14 mouse cellular contexts compared by ENCODE assay signal in genomic region chr14:73398367-73398996, GRCm38 (mm10). TPM values are rescaled to one million over a fixed set of nuclear protein-coding genes. Genes with fewer than 3 reads are reported as not detected.
DNase-seq lines count a peak whose midpoint lies in the region; ATAC-seq lines count a peak whose summit lies in the region.
"Had no signal": no experiment of that assay in that cellular context is flagged by ENCODE, and none has a peak within 500 bp of the region (broad histone marks: within the 10 kb centered on the region; RNA-seq: fewer than 3 reads in every experiment).

No protein-coding gene starts in this region.

- ATAC-seq in CD4-positive, CD25-positive, alpha-beta regulatory T cell, adult 4 months: peak; percentile 82
- ATAC-seq in inflammation-experienced regulatory T-cells, adult 6 months: peak; percentile 73
- ATAC-seq in megakaryocyte progenitor cell, adult 5-6 weeks (replicated peaks; ENCODE audit: poor library complexity): peak; percentile 72
- ATAC-seq: midbrain, embryonic 13.5 days had no signal

- peak; percentile 93 for DNase-seq in 416B (ENCODE audit: low read depth)
- no peak for DNase-seq in c-Kit-positive CD71-positive TER-119-positive erythroid progenitor cells, embryonic 14.5 days (ENCODE audit: low spot score)
- no peak for DNase-seq in frontal cortex, postnatal 14 days (ENCODE audit: low spot score in 2 of 2)
- no peak for DNase-seq in gastrocnemius, postnatal 14 days
- DNase-seq: adrenal gland, postnatal 36 days; cerebellum, adult 11 months; gastrocnemius, postnatal 36 days; kidney, adult 2 months; layer of hippocampus, postnatal 36 days; lung, postnatal 10 days had no signal

- intact Hi-C loops in gastrocnemius, postnatal 14 days (cut with DNase I; ENCODE audit: low total_unique reads): no loop called here

RNA-seq across cellular contexts. Expression of gene Itm2b, which starts 13.4 kb away (rescaled TPM):
- 1,000 to 10,000 TPM in 1 of 2 experiments, 100 to 1,000 TPM in 1; 926 to 1,094 TPM for polyA plus RNA-seq in CD4-positive, CD25-positive, alpha-beta regulatory T cell, adult 4 months (2017; shearing (Covaris generic))
- 1,000 to 10,000 TPM in 2 of 3 experiments, 100 to 1,000 TPM in 1; 933 to 1,139 (median 1,095) TPM for polyA plus RNA-seq in inflammation-experienced regulatory T-cells, adult 6 months (2017; shearing (Covaris generic))
- total RNA-seq in megakaryocyte progenitor cell, adult 5-6 weeks (2015): 1,237 and 1,336 TPM in 2 replicates
- total RNA-seq in megakaryocyte progenitor cell, adult 5-6 weeks (2017): 1,026 and 1,067 TPM in 2 replicates
- 100 to 1,000 TPM; 330 to 339 TPM for total RNA-seq in gastrocnemius, postnatal 14 days (2021)
